Mouse (Mus musculus) liver, embryonic 15.5 days (tissue): Measurements from ENCODE around the gene Ngf. TPM values are rescaled to one million over a fixed set of nuclear protein-coding genes. Genes with fewer than 3 reads are reported as not detected.

Experiments used
- ATAC-seq: fragments of 200-750 bp; cut with Nextera tagmentation; 2 replicates; pipeline ENCODE4 v1.8.0; 2017; ENCODE audit warnings: moderate number of reproducible peaks, mild to moderate bottlenecking, moderate library complexity; ENCODE audit not compliant: insufficient read depth
- H3K27ac ChIP-seq: fragments of 300-500 bp; sonication (generic); replicated peaks from 2 replicates; pipeline ENCODE4 v1.5.1; 2015; ENCODE audit warnings: mild to moderate bottlenecking, inconsistent platforms
- H3K27me3 ChIP-seq: fragments of 300-500 bp; sonication (generic); 2 replicates; pipeline ENCODE4 v1.6.1; 2015; ENCODE audit warnings: mild to moderate bottlenecking, inconsistent platforms
- H3K36me3 ChIP-seq: fragments of 300-500 bp; sonication (generic); replicated peaks from 2 replicates; pipeline ENCODE4 v1.6.1; 2015; ENCODE audit warnings: moderate library complexity, mild to moderate bottlenecking, inconsistent platforms
- H3K4me1 ChIP-seq: fragments of 300-500 bp; sonication (generic); replicated peaks from 2 replicates; pipeline ENCODE4 v1.6.1; 2015; ENCODE audit warnings: inconsistent platforms
- H3K4me2 ChIP-seq: fragments of 300-500 bp; sonication (generic); 2 replicates; pipeline ENCODE4 v1.6.1; 2015; ENCODE audit warnings: moderate library complexity, mild to moderate bottlenecking, inconsistent platforms
- H3K4me3 ChIP-seq: fragments of 300-500 bp; sonication (generic); replicated peaks from 2 replicates; pipeline ENCODE4 v1.5.1; 2015; ENCODE audit warnings: mild to moderate bottlenecking, inconsistent platforms
- H3K9ac ChIP-seq: fragments of 300-500 bp; sonication (generic); 2 replicates; pipeline ENCODE4 v1.6.1; 2015; ENCODE audit warnings: moderate library complexity, mild to moderate bottlenecking, inconsistent platforms
- H3K9me3 ChIP-seq: fragments of 300-500 bp; sonication (generic); replicated peaks from 2 replicates; pipeline ENCODE4 v1.6.1; 2016; ENCODE audit warnings: inconsistent platforms
- WGBS: fragments of 180-500 bp; shearing (Covaris S2); methylation state at CpG from one replicate; pipeline ENCODE4 v1.1.7; 2015; ENCODE audit warnings: mixed read lengths; ENCODE audit not compliant: insufficient replicate concordance; 5-methylcytosine and 5-hydroxymethylcytosine counted together
- polyA plus RNA-seq: library from polyadenylated mRNA; unstranded; fragments of >200 nt; fragmentation: Nextera tagmentation; extraction: Ambion mirVana; gene quantifications from 2 replicates; pipeline ENCODE4 v1.2.1, GENCODE M21; 2015

The Ngf gene
- polyA plus RNA-seq, 1 experiment from 2014 or later, result 0.30 TPM

DNA sequence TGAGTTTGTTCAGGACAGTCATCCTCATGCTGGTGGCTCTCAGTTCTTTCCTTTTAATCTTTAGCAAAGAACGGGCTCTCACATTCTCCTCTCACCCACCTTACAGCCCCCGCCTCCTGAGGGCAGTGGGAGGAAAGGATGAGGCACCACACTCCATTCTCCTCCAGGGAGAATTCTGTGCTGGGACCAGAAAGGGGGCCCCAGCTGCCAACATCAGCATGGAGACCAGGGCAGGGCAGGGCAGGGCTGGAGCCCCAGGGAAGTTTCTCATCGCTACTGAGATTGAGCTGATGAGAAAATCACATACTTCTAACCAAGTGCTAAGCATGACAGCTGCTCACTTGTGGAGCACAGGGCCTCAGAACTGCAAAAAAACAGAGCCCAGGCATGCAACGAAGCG, 2.1 kb downstream of the Ngf start:
- Histone ChIP-seq H3K9ac (no peak overlapping the region), H3K9me3 (no peaks in the 10 kb centered on the region), H3K4me1 (no peaks in the 10 kb centered on the region), H3K4me2 (no peak overlapping the region), H3K27me3 (peaks cover 44% of the 10 kb centered on the region), H3K27ac (no peak overlapping the region), H3K4me3 (no peak overlapping the region), H3K36me3 (no peaks in the 10 kb centered on the region)
- 33% methylated on average over 5 of the region's 5 CpGs for WGBS
- ATAC-seq, result no peak

DNA sequence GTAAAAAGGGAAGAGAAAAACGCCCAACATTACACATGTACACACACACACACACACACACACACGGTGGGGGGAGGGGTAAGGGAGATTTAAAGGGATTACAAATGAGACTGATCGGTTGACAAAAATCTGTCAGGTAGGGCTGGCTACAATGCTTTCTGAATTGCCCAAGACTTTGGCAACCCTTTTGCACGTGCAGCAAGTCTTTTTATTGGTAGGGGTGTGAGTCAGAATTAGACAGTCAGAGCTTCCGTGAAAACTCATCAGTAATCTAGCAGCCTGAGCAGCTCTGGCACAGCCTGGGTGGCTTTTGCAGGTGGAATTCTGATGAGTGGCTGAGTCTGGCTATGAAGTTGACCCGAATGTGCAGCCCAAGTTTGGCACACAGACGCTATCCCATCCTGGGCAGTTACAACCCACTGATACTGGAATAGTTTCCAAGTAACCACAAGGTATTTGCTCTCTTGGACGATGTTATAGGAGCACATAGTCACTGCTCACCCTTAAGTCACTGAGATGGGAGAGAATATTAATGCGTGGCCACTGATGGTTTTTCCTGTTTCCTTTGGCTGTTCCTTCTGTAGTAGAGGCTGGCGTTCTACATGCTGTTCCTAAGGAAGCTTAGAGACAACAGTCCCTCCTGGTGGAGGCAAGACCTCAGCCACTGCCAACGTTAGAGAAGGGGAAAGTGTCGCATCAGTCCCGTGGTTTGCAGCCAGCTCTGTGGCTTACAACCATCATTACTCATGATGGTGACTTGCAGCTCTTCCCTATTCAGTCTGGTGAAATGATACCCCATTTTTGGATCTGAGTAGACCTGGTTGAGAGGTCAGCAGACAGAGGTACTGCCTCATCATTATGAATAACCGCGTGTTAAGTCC, 4.8 kb downstream of the Ngf start:
- no peaks in the 10 kb centered on the region for H3K4me1 ChIP-seq
- H3K4me3 ChIP-seq, result no peak overlapping the region
- H3K9ac ChIP-seq, result no peak overlapping the region
- no peak for ATAC-seq
- H3K4me2 ChIP-seq, result no peak overlapping the region
- H3K27ac ChIP-seq, result no peak overlapping the region
- peaks cover 26% of the 10 kb centered on the region for H3K27me3 ChIP-seq
- no peaks in the 10 kb centered on the region for H3K9me3 ChIP-seq
- H3K36me3 ChIP-seq, result no peaks in the 10 kb centered on the region
- WGBS, result 52% methylated on average over 15 of the region's 15 CpGs

DNA sequence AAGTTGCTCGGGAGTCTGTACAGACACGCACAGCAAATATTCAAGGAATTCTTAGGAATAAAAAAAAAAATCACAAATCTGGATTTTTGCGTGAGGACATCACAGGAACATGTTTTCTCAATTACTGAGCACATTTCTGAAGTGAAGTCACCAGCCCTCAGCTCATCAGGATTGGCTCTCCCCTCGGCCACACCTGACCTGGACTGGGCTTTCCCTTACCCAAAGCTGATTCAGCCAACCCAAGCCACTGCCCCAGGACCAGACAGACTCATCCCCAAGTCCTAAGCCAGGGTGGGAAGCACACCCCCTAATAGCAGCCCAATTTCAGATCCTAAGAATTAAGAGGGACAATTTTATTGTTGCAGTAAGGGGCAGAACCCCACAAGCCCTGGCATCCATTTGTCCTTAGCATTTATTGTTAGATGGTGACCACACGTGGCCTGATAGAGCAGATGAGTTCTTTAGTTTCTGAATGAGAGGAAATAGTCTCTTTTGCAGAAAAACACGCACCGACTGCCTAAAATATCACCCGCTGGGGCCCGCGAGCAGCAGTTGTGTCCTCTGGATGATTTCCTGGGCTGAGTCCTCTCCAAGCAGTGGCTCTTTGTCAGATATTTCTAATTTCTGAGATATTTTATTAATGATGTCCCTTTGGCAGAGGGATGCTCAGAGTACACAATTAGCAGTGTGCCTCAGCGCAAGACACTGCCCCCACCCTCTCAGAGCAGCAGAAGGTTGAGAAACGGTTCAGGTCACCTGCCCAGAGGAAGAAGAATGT, 8.4 kb downstream of the Ngf start:
- no peak for ATAC-seq
- no peak overlapping the region for H3K4me3 ChIP-seq
- H3K4me1 ChIP-seq, result no peaks in the 10 kb centered on the region
- H3K36me3 ChIP-seq, result no peaks in the 10 kb centered on the region
- H3K27me3 ChIP-seq, result no peaks in the 10 kb centered on the region
- H3K27ac ChIP-seq, result no peak overlapping the region
- no peak overlapping the region for H3K4me2 ChIP-seq
- H3K9ac ChIP-seq, result no peak overlapping the region
- H3K9me3 ChIP-seq, result no peaks in the 10 kb centered on the region
- WGBS, result 62% methylated on average over 12 of the region's 12 CpGs

DNA sequence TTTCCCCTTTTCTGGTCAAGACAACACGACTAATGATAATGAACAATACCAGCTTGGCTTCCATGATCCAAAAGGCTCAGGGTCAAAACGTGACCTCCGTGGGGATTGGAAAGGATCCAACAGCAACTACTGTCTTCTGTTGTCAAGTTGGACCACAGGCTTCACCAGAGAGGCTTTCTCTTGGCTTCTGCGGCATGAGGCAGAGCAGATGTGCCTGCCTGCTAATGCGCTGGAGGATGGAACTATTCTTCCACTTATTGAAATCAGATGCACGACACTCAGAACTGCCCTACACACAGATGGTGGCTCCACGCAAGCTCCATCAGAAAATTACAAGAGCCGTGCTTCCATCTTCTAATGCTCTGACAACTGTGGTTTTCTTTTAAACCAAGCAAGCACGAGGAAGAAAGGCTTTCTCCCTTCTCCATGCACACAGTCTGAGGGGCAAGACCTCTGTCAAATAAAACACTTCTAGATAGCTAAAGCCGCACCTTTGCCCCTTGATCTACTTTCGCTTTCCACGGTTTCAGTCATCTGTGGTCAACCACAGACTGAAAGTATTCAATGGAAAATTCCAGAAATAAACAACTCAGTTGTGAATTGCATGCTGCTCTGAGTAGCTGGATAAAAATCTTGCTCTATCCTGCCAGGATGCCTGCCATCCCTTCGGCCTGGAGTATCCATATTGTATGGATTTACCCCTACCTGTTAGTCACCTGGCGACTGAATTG, 20.8 kb downstream of the Ngf start:
- ATAC-seq, result no peak
- Histone ChIP-seq H3K9ac (no peak overlapping the region), H3K4me1 (no peaks in the 10 kb centered on the region), H3K9me3 (no peaks in the 10 kb centered on the region), H3K36me3 (no peaks in the 10 kb centered on the region), H3K4me2 (no peak overlapping the region), H3K27ac (no peak overlapping the region), H3K4me3 (no peak overlapping the region), H3K27me3 (no peaks in the 10 kb centered on the region)
- WGBS, result 49% methylated on average over 14 of the region's 14 CpGs

DNA sequence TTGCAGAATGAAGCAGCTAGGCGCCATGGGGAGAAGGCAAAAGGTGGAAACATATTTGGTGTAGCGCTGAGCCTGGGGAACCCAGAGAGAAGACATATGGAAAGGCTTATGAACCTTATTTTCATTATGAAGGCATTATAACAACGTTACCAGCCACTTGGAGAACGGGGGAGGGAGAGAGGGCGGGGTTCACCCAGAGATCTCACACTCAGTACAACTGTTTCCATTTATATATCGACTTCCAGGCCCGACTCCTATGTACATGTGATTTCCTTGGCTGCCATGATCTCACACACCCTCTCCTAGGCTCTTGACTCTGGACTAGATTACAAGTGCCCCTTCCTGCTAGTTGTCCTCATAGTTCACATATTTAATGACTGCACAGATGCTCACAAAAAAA, 28.4 kb downstream of the Ngf start:
- no peak overlapping the region for H3K4me2 ChIP-seq
- H3K4me3 ChIP-seq, result no peak overlapping the region
- H3K9ac ChIP-seq, result no peak overlapping the region
- H3K36me3 ChIP-seq, result no peaks in the 10 kb centered on the region
- no peak for ATAC-seq
- WGBS, result 57% methylated on average over 7 of the region's 7 CpGs
- H3K4me1 ChIP-seq, result no peaks in the 10 kb centered on the region
- H3K9me3 ChIP-seq, result no peaks in the 10 kb centered on the region
- no peaks in the 10 kb centered on the region for H3K27me3 ChIP-seq
- no peak overlapping the region for H3K27ac ChIP-seq

DNA sequence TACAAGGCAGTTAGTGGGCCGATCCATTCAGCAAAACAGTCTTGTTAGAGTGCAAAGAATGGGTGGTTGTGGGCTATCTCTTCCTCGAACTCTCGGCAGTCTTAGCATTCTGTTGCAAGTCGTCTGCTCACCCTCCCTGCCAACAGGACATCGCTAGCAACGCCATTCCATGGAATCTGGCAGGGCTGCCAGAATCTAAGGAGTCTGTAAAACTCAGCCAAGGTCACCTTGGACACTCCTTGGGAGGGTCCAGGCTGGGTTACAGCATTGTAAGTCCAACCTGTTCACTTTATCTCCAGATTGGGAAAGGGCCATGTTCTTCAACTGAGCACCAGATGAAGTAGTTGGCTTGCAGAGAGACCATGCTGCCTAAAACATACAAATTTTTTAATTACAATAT, 29.2 kb downstream of the Ngf start:
- H3K4me1 ChIP-seq, result no peaks in the 10 kb centered on the region
- H3K9ac ChIP-seq, result no peak overlapping the region
- H3K9me3 ChIP-seq, result no peaks in the 10 kb centered on the region
- H3K27me3 ChIP-seq, result no peaks in the 10 kb centered on the region
- no peak overlapping the region for H3K4me2 ChIP-seq
- H3K27ac ChIP-seq, result no peak overlapping the region
- WGBS, result 58% methylated on average over 6 of the region's 6 CpGs
- H3K4me3 ChIP-seq, result no peak overlapping the region
- no peak for ATAC-seq
- H3K36me3 ChIP-seq, result no peaks in the 10 kb centered on the region

DNA sequence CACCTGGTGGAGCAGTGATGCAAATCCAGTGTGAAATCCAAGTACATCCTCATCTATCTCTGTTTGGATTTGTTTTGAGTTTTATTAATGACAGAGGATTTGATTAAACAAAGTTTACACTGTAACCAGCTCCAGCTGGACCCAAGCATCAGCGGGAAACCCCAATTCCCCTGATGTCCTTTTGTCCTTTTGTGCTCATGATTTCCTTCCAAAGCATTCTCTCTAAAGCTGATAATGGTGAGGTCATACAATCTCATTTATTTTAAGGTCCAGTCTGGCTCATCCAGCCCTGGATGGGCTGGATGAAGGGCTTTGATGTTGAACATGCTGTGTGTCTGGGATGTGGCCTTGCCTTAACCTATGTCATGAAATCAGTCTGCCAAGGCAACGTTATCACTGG, 30.3 kb downstream of the Ngf start:
- Histone ChIP-seq H3K27me3 (no peaks in the 10 kb centered on the region), H3K4me2 (no peak overlapping the region), H3K9ac (no peak overlapping the region), H3K4me3 (no peak overlapping the region), H3K4me1 (no peaks in the 10 kb centered on the region), H3K36me3 (no peaks in the 10 kb centered on the region), H3K27ac (no peak overlapping the region), H3K9me3 (no peaks in the 10 kb centered on the region)
- no peak for ATAC-seq
- 59% methylated on average over 2 of the region's 2 CpGs for WGBS

DNA sequence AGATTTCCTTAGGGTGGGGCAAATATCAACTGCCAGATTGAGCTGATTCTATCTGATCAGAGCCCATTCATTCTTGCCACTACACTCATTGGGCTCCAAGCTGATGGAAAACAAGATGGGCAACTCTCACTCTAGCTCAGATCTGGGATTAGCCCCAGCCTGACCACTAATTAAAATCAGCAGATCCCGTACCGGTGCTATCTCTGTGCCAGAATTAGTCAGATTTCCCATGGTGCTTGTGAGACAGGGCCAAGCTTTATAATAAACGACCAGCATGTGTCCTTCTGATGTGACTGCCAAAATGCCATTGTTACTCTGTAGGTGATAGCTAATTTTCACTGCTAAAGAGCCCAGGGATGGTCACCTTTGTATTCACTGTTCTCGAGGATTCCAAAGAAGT, 31.5 kb downstream of the Ngf start:
- Histone ChIP-seq H3K4me3 (no peak overlapping the region), H3K9me3 (no peaks in the 10 kb centered on the region), H3K27ac (no peak overlapping the region), H3K4me1 (no peaks in the 10 kb centered on the region), H3K9ac (no peak overlapping the region), H3K27me3 (no peaks in the 10 kb centered on the region), H3K36me3 (no peaks in the 10 kb centered on the region), H3K4me2 (no peak overlapping the region)
- 58% methylated on average over 4 of the region's 4 CpGs for WGBS
- ATAC-seq, result no peak

DNA sequence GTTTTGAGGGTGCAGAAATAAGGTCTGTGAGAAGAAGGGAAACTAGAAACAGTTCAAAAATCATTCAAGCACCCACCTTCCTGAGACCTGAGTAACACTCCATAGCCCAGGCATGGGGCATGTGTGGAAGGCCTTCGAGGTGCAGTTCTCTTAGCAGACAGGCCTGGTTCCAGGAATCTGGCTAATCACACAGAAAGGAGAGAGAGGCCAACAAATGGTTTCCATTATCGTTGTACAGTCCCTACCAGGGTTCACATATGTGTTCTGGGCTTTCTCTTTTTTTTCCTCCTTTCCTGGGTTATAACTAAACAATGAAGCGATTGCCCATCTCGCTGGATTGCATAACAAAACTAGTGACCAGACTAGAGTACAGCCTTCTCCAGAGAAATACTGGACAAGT, 35.4 kb downstream of the Ngf start:
- no peaks in the 10 kb centered on the region for H3K36me3 ChIP-seq
- no peak for ATAC-seq
- H3K9me3 ChIP-seq, result no peaks in the 10 kb centered on the region
- no peak overlapping the region for H3K4me3 ChIP-seq
- no peak overlapping the region for H3K27ac ChIP-seq
- no peak overlapping the region for H3K9ac ChIP-seq
- no peaks in the 10 kb centered on the region for H3K27me3 ChIP-seq
- no peak overlapping the region for H3K4me2 ChIP-seq
- H3K4me1 ChIP-seq, result no peaks in the 10 kb centered on the region
- WGBS, result 69% methylated on average over 4 of the region's 4 CpGs

DNA sequence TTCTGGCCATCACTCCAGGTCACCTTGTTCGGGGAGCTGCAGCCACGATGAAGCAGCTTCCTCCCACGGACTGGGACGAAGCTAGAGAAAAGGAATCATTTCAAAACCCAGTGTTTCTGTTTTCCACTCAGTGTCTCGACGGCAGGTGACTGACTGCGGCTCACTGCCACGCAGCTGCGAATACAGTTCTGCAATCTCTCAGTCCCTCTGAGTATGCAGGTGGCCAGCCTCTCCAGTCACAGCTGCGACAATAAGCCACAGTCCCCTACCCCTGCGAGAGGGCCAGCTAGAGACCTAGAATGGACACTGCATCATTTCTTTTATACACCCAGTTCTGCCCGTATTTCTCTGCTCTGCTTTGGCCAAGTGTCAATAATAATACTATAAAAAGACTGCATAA, 36.3 kb downstream of the Ngf start:
- no peak overlapping the region for H3K4me3 ChIP-seq
- no peak for ATAC-seq
- no peaks in the 10 kb centered on the region for H3K9me3 ChIP-seq
- H3K36me3 ChIP-seq, result no peaks in the 10 kb centered on the region
- H3K27me3 ChIP-seq, result no peaks in the 10 kb centered on the region
- H3K27ac ChIP-seq, result no peak overlapping the region
- WGBS, result 62% methylated on average over 12 of the region's 12 CpGs
- H3K4me1 ChIP-seq, result no peaks in the 10 kb centered on the region
- no peak overlapping the region for H3K9ac ChIP-seq
- H3K4me2 ChIP-seq, result no peak overlapping the region

DNA sequence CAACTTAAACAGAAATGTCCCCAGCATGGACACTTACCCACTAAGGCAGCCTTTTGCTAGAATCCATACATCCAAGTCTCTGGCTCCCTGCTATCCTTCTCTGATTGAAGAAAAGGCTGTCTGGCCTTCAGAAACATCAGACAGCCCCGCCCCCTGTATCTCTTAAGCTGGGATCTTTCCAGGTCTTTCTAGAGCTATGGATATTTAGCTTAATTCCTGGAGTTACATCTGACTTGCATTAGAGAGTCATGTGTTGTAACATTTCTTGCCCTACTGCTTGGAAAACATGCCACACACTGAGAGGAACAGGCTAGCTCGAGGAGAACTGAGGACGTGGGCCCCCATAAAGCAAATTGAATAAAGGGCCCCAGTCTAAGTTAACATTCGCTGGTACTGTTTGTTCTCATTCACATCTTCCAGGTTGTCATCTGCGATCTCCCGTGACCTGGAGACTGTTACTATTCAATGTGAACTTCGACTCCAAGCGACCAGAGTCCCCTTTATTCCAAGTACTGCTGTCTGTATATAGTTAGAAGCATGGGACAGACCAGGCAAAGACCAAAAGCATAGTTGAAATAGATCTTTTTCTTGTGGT, 38.0 kb downstream of the Ngf start:
- Histone ChIP-seq H3K27me3 (no peaks in the 10 kb centered on the region), H3K27ac (no peak overlapping the region), H3K4me2 (no peak overlapping the region), H3K4me3 (no peak overlapping the region), H3K9me3 (no peaks in the 10 kb centered on the region), H3K9ac (no peak overlapping the region), H3K36me3 (no peaks in the 10 kb centered on the region), H3K4me1 (no peaks in the 10 kb centered on the region)
- ATAC-seq, result no peak
- 60% methylated on average over 8 of the region's 8 CpGs for WGBS
